9 mouse cellular contexts compared by ENCODE assay signal in genomic region chr17:27685550-27685913, GRCm38 (mm10). TPM values are rescaled to one million over a fixed set of nuclear protein-coding genes. Genes with fewer than 3 reads are reported as not detected.
DNase-seq lines count a peak whose midpoint lies in the region; ATAC-seq lines count a peak whose summit lies in the region.
"Had no signal": no experiment of that assay in that cellular context is flagged by ENCODE, and none has a peak within 500 bp of the region (broad histone marks: within the 10 kb centered on the region; RNA-seq: fewer than 3 reads in every experiment).

No protein-coding gene starts in this region.

- 2% methylated on average over 11 of the region's 11 CpGs for WGBS in heart, embryonic 12.5 days
- WGBS in hindbrain, embryonic 13.5 days, result 7% methylated on average over 11 of the region's 11 CpGs
- WGBS in midbrain, embryonic 13.5 days, result 2% methylated on average over 11 of the region's 11 CpGs

- H3K4me1 ChIP-seq in heart, embryonic 12.5 days (replicated peaks), result peaks cover 17% of the 10 kb centered on the region
- H3K4me1 ChIP-seq in hindbrain, embryonic 13.5 days (replicated peaks), result peaks cover 29% of the 10 kb centered on the region
- H3K4me1 ChIP-seq in midbrain, embryonic 13.5 days (replicated peaks), result peaks cover 18% of the 10 kb centered on the region

- H3K9me3 ChIP-seq in heart, embryonic 12.5 days (replicated peaks), result no peaks in the 10 kb centered on the region; the same call in 1 of the 2 replicates
- H3K9me3 ChIP-seq in hindbrain, embryonic 13.5 days, result no peaks in the 10 kb centered on the region
- H3K9me3 ChIP-seq in midbrain, embryonic 13.5 days, result no peaks in the 10 kb centered on the region

- no peaks in the 10 kb centered on the region for H3K36me3 ChIP-seq in heart, embryonic 12.5 days
- no peaks in the 10 kb centered on the region for H3K36me3 ChIP-seq in hindbrain, embryonic 13.5 days
- H3K36me3 ChIP-seq in midbrain, embryonic 13.5 days, result no peaks in the 10 kb centered on the region

- H3K4me3 ChIP-seq in heart, embryonic 12.5 days, result peak overlapping the region; percentile 44
- H3K4me3 ChIP-seq in hindbrain, embryonic 13.5 days, result peak overlapping the region; percentile 64
- H3K4me3 ChIP-seq in midbrain, embryonic 13.5 days (replicated peaks), result peak overlapping the region; percentile 61

- peak overlapping the region; percentile 87 for H3K4me2 ChIP-seq in heart, embryonic 12.5 days
- H3K4me2 ChIP-seq in hindbrain, embryonic 13.5 days, result peak overlapping the region; percentile 95
- peak overlapping the region; percentile 96 for H3K4me2 ChIP-seq in midbrain, embryonic 13.5 days (replicated peaks)

- ATAC-seq in heart, embryonic 12.5 days (ENCODE audit: insufficient number of reproducible peaks, low FRiP score), result 0 out of 2 replicates have a peak, but pooled peaks have one; percentile 10
- peak; percentile 60 for ATAC-seq in hindbrain, embryonic 13.5 days (ENCODE audit: low FRiP score)
- ATAC-seq in midbrain, embryonic 13.5 days, result peak; percentile 57

- intact Hi-C loops in heart, postnatal 36 days (cut with DNase I), result no loop called here

- H3K27ac ChIP-seq in heart, embryonic 12.5 days (ENCODE audit: poor library complexity, severe bottlenecking), result no peak overlapping the region
- peak overlapping the region; percentile 55; the same call in 1 of the 2 replicates for H3K27ac ChIP-seq in hindbrain, embryonic 13.5 days
- H3K27ac ChIP-seq in midbrain, embryonic 13.5 days, result no peak overlapping the region

- peak overlapping the region; percentile 65 for H3K9ac ChIP-seq in heart, embryonic 12.5 days
- peak overlapping the region; percentile 82 for H3K9ac ChIP-seq in hindbrain, embryonic 13.5 days
- H3K9ac ChIP-seq in midbrain, embryonic 13.5 days (replicated peaks), result peak overlapping the region; percentile 77

- no peak for DNase-seq in heart, postnatal 36 days
- peak; percentile 49 for DNase-seq in Muller cell, postnatal 12 days (ENCODE audit: inconsistent ontology term)
- no peak for DNase-seq in right cerebral cortex, postnatal 14 days
- no peak for DNase-seq in right cerebral cortex, postnatal 25 days
- no peak for DNase-seq in frontal cortex, postnatal 10 days (ENCODE audit: low spot score in 2 of 2)

- peaks cover 71% of the 10 kb centered on the region for H3K27me3 ChIP-seq in heart, embryonic 12.5 days (replicated peaks)
- H3K27me3 ChIP-seq in hindbrain, embryonic 13.5 days, result peaks cover 29% of the 10 kb centered on the region; the same call in 1 of the 2 replicates
- H3K27me3 ChIP-seq in midbrain, embryonic 13.5 days, result peaks cover 43% of the 10 kb centered on the region
- H3K27me3 ChIP-seq: CH12.LX had no signal

RNA-seq across cellular contexts. Expression of gene Pacsin1, which starts 30.2 kb away (rescaled TPM):
- 1.4 and 1.7 TPM in 2 replicates for polyA plus RNA-seq in heart, embryonic 12.5 days (2016; fragmentation: Nextera tagmentation; extraction: Ambion mirVana)
- under 1 TPM in 1 of 2 experiments, not detected in 1; 0.49 TPM for total RNA-seq in heart, postnatal 36 days (2021)
- polyA plus RNA-seq in hindbrain, embryonic 13.5 days (2015; fragmentation: Nextera tagmentation; extraction: Ambion mirVana), result 27.9 and 31.0 TPM in 2 replicates
- polyA plus RNA-seq in midbrain, embryonic 13.5 days (2015; fragmentation: Nextera tagmentation; extraction: Ambion mirVana), result 19.9 and 23.6 TPM in 2 replicates

RNA-seq across cellular contexts. Expression of gene Spdef, which starts 43.2 kb away (rescaled TPM):
- 0.18 TPM in 1 of 2 replicates, not detected in the other for polyA plus RNA-seq in heart, embryonic 12.5 days (2016; fragmentation: Nextera tagmentation; extraction: Ambion mirVana)
- total RNA-seq in heart, postnatal 36 days (2021), result not detected
- 0.60 TPM in 2 replicates for polyA plus RNA-seq in hindbrain, embryonic 13.5 days (2015; fragmentation: Nextera tagmentation; extraction: Ambion mirVana)
- polyA plus RNA-seq in midbrain, embryonic 13.5 days (2015; fragmentation: Nextera tagmentation; extraction: Ambion mirVana), result 0.90 and 1.3 TPM in 2 replicates
- total RNA-seq: CH12.LX had no signal

RNA-seq across cellular contexts. Expression of gene Rps10, which starts 49.1 kb away (rescaled TPM):
- polyA plus RNA-seq in heart, embryonic 12.5 days (2016; fragmentation: Nextera tagmentation; extraction: Ambion mirVana), result 611 and 625 TPM in 2 replicates
- 100 to 1,000 TPM; 533 to 572 TPM for total RNA-seq in heart, postnatal 36 days (2021)
- 565 and 583 TPM in 2 replicates for polyA plus RNA-seq in hindbrain, embryonic 13.5 days (2015; fragmentation: Nextera tagmentation; extraction: Ambion mirVana)
- 570 and 610 TPM in 2 replicates for polyA plus RNA-seq in midbrain, embryonic 13.5 days (2015; fragmentation: Nextera tagmentation; extraction: Ambion mirVana)

RNA-seq across cellular contexts. Expression of gene RPS10-NUDT3, which starts 50.5 kb away (rescaled TPM):
- polyA plus RNA-seq in heart, embryonic 12.5 days (2016; fragmentation: Nextera tagmentation; extraction: Ambion mirVana), result not detected in 2 replicates
- total RNA-seq in heart, postnatal 36 days (2021), result not detected
- polyA plus RNA-seq in hindbrain, embryonic 13.5 days (2015; fragmentation: Nextera tagmentation; extraction: Ambion mirVana), result not detected in 2 replicates
- not detected in 2 replicates for polyA plus RNA-seq in midbrain, embryonic 13.5 days (2015; fragmentation: Nextera tagmentation; extraction: Ambion mirVana)
- total RNA-seq: CH12.LX had no signal

Comparison
In these comparisons a context has a peak if more than half of its experiments do, and no peak if none do; other contexts are left out.
1. ATAC-seq: peak in every context shown above with its lines; median percentile 60 in hindbrain, embryonic 13.5 days; 57 in midbrain, embryonic 13.5 days; 10 in heart, embryonic 12.5 days.